Mouse (Mus musculus): ENCODE measurements around the gene Ms4a5.
"Not testable (repeated sequence)": the region's sequence is repeated elsewhere in the genome, so short reads cannot be mapped to it uniquely, and the experiment has no call there.

Ms4a5 gene

DNA sequence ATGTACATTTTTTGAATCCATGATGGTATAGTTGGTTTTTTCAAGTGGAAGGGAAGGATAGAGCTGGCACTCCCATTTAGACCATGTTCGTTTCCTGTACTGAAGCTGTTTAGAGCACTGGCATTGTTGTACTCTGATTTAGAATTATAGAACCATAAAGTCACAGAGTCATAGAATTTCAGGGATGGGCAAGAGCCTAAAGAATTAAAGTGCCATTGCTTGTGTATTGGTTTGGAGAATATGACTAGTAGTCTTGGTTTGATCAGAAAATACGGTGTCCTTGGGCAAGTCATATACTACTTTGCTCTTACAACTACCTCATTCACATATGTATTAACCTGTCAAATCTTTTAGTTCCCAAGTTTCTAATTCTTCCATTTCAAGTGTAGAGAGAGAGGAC, at the start of gene Ms4a5:
Ms4a5 (minus strand) TSS at position 101 of the 400 bp plus-strand sequence.
- no peak for DNase-seq

DNA sequence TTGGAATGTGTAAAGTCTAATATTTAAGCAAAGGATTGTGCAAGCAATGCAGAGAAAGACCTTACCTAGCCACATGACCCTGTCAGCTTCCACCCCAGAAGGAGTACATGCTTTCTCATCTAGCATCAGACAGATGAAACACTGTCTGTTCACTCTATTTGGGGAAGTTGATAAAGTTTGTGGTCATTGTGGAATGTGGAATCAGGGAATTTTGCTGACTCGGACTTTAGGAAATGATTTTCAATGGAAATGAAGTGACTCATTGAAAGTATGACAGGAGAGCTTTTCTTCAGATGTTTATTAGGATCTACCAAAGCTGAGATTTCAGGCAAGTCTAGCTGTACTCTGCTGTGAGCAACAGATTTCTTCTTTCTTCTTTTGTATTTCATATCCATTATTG, 37.5 kb upstream of the Ms4a5 start:
- DNase-seq, result no peak

DNA sequence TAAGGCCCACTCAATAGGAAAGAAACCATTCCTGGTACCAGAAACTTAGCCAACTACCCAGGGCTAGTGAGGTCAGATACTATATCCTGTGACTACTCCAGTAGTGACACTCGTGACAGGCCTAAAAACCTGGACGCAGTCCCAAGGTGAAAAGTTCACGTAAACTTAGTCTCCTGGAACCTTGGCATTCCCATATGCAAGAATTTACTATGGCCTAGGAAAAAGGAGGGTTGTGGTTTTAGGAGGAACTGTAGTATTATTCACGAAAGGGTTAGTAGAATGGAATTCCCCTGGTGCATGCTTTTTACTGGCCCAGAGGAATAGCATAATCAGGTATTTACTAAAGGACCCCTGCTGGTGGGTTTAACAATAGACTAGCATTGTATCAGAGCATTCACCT, 33.1 kb upstream of the Ms4a5 start:
- DNase-seq, result no peak

DNA sequence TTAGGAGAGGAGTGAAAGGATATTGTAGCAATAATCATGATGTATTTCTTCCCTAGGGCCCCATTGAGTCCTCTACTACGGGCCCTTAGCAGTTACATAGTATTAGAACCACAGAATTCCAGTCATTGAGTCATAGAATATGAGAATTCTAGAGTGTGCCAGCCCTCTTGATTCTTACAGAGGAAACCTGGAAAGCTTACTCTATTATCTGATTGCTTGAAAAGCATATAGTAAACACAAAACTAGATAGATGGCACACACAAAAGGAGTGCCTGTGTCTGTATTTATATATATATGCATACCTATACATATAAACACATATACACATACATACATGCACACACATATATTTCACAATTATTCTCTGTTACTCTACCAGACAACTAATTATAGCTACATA, 30.7 kb upstream of the Ms4a5 start, which contains the start of gene Ms4a14:
Ms4a14 (minus strand) TSS at position 101 of the 400 bp plus-strand sequence.
- DNase-seq, result no peak

DNA sequence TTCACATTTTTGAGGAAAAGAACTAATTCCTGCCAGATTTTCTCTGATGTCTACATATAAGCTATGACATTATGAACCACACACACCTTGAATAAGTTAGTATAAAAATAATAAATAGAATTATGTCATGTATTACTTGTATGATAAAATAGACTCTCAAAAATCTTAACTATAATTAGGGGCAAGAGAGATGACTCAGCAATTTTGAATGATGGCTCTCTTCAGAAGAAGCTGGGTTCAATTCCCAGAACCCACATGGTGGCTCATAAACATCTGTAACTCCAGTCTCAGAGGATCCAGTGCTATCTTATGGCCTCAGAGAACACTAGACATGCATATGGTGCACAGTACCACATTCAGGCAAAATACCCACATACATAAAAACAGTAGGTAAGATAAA, 25.2 kb upstream of the Ms4a5 start:
- no peak for DNase-seq

DNA sequence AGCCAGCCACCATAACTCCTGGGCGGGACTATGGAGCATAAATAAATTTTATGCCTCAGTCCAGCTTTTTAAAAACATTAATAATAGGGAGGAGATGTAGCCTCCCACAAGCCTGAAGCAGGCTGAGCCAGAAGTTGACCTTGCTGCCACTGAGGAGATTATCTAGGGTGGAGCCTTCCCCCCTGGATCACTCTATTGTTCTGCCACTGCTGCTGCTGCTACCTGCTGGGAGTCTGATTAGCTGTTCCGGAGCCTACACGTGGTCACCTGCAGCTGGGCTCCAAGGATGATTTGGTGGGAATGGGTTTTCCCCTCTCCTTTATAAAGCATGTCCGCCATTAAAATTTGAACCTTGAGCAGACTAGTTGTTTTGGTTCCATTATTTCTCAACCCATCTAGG, 15.9 kb upstream of the Ms4a5 start:
- DNase-seq, result not testable (repeated sequence)

DNA sequence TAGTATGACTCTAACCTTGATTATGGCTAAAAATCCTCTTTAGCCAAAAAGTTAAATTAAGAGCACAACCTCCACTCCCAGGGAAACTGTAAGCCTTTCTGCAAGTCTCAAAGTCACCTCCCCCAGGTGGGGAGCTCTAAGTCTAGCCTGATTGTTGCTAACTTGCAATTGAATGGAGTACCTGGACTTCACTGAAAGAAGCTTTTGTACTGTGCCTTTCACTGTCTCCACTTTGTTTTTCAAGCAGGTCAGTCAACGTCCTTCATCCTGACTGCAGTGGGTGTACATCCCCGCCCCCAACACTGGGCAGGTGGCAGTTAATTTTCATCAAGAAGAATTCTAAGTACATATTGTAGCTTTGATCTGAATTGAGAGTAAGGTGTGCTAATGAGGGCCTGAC, 15.3 kb upstream of the Ms4a5 start:
- no peak for DNase-seq

DNA sequence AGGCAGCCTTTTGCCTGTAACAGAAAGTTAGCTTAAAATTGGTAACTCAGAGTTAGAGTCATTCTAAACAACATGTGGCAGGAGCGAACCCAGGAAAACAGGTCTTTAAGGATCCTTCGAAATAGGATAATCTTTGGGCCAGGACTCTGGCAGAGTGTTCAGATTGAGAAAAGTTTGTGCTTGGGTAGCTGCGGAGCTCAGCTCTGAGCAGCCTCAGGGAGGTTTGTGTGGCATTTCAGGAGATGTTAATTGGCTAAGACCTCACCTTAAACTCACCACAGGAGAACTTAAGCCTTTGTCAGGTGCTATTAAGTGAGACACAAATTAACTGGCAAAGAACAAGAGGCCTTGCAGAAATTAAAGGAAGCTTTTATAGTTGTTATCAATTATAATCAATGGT, 9.9 kb upstream of the Ms4a5 start:
- DNase-seq, result not testable (repeated sequence)

DNA sequence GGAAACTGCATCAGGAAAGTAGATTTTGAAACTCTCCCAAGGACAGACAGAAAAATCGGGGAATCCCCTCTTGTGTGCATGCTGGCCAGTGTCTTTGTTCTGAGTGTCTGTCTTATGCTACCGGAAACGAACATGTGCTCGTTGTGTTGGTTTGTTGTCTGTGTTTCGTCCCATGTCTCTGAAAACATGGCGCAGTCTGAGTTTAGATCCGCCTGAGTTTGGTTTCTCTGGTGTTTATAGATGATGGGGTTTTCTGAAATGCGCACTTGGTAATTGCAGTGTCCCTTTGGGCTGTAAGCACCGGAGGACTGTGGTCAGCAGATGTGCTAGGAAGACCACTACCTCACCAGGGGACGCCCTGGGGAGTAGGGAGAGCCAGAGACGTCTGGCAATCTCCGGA, 9.3 kb upstream of the Ms4a5 start:
- peak in 1 of 2 experiments; percentile 0 for DNase-seq

DNA sequence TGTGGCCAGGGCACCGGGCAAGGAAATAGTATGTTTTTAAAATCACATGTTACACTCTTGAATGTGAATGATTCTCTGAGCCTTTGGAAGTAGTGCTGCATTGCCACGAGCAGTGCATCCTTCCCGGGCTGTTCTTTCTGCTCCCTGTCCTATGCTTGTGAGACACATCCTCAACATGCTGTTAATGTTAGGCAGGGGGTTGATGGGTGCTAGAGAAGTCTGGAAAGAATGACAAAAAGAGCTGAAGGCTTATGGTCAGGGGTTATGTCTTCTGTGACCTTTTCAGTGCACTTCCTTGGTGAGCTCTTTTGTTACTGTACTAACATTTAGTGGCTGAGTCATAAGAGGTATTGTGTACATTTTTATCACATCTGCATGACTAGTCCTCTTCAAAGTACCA, 3.5 kb downstream of the Ms4a5 start:
- DNase-seq, result no peak

DNA sequence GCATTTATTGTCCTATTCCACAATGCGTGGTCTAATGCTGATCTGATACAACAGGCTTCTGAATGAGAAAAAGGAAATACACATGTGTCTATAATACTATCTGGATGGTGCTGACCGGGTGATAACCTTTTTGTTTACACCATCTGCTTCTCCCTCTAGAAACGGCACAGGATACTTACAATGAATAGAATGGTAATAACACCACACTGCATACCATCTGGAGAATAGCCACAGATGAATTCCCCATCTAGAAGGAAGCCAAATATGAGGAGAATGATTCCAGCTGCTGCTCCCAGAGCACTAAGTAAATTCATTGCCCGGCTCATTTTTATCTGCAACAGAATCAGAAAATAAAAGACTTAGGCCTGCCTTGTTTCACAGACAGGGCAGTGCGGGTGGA, 7.2 kb downstream of the Ms4a5 start:
- DNase-seq, result no peak

DNA sequence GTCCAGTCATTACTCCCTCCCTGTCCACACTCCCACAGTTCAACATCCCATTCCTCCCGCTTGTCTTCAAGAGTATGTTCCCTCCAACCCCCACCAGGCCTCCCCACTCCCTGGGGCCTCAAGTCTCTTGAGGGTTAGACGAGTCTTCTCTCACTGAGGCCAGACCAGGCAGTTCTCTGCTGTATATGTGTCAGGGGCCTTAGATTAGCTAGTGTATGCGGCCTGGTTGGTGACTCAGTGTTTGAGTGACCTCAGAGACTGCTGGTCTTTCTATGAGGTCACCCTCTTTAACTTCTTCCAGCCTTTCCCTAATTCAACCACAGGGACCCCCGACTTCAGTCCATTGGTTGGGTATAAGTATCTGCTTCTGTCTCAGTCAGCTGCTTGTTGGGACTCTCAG, 16.7 kb downstream of the Ms4a5 start:
- no peak for DNase-seq

DNA sequence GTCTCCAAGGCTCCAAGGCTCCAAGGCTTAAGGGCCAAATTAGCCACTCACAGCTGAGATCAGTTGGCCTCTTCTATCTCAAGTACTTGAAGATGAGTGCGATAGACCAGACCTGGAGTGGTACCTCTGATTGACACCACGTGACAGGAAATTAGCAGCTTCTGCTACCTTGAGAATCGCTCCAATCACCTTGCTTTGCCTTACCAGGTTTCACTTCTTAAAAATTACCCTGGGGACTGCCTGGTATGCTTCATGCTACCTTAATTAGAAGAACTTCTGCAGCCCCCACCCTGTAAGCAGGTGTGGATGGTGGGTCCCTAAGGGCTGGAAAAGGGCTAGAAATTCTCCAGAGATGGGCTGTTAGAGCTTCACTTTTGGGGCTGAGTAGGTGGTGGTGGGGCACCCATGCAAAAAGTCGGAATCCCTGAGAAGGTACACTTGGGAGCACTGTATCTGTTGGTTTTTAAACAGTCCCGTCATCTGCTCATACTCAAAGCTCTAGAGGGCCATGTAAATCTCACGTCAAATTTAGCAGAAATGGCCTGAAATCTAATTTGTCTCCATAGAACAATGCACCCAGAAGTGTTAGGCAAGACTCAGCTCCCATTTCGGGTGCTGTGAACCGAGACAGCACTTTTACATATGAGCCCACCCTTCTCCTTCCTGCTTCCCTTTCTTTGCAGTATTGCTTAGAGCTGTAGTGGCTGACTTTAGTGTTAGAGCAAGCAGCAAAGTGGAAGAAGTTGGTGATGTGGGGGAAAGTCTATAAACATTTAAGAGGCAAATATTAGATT, 17.4 kb downstream of the Ms4a5 start, which contains the start of gene Ms4a1:
Ms4a1 (minus strand) TSS at position 190 of the 794 bp plus-strand sequence.
- no peak for DNase-seq

DNA sequence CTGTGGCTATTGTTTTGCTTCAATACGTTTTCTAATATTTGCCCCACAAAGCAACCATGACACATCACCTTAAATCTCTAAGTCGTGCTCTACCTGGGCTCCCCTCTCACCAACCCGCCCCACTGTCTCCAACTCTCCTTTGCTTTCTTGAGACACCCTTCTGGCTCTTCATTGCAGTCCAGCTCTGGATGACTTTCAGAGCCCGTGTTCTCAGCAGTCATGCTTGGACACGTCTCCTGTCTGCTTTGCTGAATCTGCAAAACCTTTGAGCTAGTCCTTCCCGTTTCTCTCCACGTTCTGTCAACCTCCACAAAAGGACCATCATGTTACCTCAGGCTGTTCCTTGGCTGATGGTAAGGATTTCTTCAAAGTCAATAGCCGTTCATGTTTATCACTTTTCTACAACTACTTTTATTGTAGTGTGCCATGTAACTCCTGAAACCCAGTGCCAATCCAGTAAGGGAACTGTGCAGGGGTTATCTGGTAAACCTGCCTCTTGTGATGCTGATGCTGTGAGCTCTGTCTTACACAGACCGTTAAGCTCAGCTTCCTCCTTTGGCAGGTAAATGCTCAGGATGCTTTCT, 19.0 kb downstream of the Ms4a5 start:
- no peak for DNase-seq

DNA sequence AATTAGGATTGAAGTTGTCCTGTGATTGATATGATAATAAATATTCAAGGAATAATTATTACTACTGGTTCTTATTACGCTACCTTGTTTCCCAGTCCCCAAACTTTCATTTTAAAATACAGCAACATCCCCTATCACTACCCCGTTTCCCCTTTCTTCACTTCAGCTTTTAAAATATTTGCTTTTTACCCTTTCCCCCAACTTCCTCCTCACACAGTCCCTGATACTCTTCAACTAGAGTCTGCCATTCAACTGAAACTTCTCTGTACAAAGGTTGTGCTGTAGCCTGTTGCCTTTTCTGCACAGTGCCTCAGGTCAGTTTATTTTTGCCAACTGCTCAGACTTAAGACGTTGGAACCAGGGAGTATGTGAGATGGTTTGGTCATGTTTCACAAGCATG, 20.1 kb downstream of the Ms4a5 start:
- DNase-seq, result no peak

DNA sequence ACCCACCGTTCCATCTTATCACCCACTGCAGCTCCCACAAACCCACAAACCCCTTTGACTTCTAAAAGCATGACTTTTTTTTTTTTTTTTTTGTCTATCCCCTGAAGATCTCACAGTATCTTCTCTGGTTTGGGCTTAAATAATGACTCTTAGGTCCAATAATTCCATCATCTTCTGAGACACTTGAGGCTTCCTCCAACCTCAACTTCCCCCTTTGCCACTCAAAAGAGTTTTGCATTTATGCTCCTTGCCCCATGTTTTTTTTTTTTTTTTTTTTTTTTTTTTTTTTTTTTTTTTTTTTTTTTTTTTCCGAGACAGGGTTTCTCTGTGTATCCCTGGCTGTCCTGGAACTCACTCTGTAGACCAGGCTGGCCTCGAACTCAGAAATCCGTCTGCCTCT, 20.7 kb downstream of the Ms4a5 start:
- not testable (repeated sequence) for DNase-seq

DNA sequence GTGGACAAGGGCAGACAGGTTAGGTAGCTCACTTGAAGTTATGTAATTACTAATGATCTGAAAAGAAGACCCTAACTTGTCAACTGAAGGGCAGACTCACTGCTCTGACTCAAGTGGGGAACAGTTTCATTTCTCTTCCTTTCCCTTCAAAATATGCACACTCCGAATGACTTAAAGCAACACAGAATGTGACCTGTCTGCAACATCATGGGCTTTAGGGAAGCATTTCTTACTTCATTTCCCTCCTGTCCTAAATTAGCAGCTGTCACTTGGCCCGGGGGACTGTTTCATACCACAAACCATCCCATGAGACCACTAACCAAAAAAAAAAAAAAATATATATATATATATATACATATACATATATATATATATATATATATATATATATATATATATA, 22.2 kb downstream of the Ms4a5 start:
- no peak for DNase-seq

DNA sequence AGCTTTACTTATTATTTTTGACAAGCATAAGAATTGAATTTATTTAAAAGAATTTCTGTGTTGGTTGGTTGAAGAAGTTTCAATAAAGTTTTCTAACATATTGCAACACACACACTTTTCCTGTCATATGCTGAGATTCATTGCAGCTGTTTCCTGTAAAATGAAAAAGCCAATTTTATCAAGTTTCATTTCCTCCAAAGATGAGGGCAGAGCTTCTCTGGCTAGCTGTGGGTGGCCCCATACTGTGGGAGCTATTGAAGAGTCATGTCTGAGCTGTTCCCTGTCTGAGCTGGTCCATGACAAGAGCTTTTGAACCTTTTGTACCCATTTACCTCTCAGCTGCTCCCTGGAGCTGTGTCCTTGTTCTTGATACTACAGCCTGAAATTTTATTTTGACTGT, 39.4 kb downstream of the Ms4a5 start:
- DNase-seq, result no peak

DNA sequence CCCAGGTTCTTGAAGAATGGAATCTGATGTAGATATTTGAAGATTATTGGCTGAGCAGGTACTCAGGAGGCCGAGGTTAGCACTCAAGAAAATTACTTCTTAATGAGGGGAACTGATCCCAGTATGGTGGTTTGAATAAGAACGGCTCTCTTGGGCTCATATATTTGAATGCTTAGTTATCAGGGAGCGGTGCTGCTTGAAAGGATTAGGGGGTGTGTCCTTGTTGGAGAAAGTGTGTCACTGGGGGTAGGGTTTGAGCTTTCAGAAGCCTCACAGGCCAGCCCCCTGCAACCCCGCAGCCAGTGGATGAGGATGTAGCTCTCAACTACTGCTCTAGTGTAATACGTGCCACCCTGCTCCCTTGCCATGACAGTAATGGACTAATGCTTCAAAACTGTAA, 41.1 kb downstream of the Ms4a5 start:
- DNase-seq, result no peak

DNA sequence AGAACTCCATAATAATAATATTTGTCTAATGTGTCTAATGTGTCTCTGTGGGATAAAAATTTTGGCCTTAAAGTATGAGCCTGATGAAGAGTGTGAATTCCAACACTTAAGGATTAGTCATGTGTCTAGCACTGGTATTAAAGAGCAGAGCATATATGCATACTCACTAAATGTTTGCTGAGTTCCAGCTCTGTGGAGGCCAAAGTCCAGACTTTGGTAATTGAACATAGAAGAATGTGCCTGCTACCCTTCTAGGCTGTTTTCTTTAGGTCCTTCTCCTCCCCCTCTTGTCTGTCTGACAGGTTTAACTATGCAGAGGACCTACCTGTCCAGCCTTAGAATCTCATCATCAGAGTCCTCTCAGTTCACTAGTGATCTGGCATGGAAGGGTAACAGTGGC, 47.9 kb downstream of the Ms4a5 start:
- DNase-seq, result no peak

DNA sequence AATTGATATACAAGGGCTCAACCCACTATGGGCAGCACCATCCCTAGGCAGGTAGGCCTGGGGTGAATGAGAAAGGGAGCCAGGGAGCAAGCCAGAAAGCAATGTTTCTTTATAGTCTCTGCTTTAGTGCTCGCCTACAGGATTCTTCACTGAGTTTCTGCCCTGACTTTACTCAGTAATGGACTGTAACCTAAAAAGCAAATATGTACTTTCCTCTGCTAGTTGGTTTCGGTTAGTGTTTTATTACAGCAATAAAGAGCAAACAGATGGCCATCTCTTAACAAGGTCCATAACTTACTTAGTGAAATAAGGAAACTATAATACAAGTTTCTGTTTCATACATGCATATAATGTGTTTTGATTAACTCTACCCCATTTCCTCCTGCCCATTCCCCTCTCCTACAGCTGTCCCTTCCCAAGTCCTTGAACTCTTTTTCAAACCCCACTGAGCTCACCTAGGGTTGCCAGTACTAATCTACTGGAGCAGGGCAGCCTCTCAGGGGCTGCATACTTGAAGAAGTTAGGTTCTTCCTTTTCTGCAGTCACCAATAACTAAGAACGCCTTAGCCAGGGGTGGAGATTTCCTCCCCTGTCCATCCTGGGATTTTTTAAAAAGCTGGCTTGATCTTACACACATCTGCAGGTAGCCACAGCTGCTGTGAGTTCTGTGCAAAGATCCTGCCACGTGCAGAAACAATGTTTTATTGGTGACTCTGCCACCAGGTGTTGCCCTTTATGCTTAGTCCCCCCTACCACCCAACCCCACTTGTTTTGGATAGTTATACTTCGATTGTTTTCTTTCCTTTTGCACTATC, 48.5 kb downstream of the Ms4a5 start:
- no peak for DNase-seq

DNA sequence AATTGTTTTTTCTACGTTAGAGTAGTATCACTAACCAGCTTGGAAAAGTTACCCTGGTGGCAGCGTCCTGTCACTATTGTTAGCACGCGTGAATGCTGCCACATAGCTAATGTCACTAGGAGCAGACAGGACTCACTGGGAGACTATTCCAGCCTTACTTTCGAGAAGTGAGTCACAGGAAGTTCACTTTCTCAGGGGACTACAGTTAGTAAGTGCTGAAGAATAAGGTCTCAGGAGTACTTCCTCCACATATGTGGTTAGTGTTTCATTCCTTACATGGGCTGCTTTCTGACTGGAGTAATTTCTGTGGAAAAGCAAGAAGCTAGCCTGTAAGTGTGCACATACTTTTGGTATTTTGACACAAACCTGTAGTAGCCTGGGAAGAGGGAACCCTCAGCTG, 49.4 kb downstream of the Ms4a5 start:
- no peak for DNase-seq

DNA sequence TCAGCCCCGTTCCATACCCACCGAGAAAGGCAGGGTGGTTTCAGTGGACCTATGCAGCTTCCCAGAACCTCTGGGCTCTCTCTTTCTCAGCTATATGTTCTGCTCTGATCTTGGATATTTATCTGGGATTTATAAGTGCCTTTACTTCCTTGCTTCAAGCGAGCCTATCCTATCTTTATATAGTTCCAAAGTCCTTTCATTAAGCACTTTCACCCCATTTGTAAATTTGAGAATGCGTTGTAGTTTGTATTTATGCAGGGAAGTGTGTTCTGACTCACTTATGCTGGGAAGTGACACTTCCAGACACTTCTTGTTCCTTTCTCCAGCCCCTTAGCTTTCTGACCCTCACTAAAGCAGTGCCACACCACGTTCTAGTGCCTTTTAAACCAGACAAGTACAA, 51.3 kb downstream of the Ms4a5 start, which contains the start of gene Ms4a12:
Ms4a12 (minus strand) TSS at position 101 of the 400 bp plus-strand sequence.
- DNase-seq, result no peak

Data from cerebellum, postnatal 14 days (tissue).